Mouse (Mus musculus) hindlimb bud, embryonic 11.5 days (tissue): ENCODE results near the gene Zdhhc23.

Source experiments
- DNase-seq: peaks from one replicate; pipeline ENCODE4 v3.0.0-alpha.2; 2012; ENCODE audit warnings: low read depth, low spot score; ENCODE audit errors: extremely low spot score

Zdhhc23 gene

DNA sequence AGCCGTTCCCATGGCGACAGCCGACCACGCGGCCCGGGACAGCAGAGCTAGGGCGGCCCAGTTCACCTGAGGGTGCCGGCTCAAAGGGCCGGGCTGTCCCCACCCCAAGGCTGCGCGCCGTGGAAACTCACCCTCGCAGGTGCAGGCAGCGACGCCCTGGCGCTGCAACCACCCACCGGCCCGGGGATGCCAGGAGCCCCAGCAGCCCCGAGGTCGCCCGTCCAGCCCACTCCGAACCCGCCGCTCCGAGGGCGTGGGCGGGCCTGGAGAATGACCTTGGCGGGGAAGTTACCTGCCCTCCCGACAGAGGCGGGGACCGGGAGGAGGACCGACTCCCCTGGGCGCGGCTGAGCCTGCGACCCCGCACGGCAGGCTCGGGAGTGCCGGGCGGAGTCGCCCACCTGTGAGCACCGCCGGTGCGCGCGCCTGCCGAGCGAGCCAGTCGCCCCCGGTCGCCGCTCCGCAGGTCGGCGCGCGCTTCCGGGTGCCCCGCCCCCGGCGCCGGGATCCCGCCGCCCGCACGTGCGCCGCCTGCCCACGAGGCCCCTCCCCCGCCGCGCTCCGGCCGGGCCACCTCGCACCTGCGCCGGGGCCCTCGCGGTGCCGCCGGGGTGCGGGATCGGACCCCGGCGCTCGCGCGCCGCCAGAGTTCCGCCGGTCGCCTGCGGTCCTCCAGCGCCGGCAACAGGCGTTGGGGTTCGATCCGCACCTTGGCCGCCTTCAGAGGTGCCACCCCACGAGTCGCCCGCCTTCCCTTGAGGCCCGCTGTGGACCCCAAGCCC lies at the start of gene Zdhhc23:
Gene Zdhhc23, minus strand, starts transcription at position 464 of the 782 bp plus-strand sequence.
- DNase-seq = no peak

DNA sequence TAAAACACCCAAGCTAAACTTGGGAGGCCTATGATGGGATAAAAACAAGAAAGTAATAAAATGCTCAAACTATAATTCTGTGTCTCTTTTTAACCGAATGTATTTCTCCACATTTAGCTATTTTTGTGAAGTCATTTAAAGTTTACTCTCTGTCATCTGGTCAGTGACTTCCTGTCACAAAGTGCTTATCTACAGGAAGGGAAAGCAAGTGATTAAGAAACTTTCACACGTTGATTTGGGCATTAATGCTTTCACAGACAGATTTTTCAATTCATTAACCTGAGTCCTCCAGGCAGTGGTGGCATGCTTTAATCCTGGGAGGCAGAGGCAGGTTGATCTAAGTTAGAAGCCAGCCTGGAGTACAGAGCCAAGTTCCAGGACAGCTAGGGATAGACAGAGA lies 49.7 kb upstream of the Zdhhc23 start:
- DNase-seq = no peak

DNA sequence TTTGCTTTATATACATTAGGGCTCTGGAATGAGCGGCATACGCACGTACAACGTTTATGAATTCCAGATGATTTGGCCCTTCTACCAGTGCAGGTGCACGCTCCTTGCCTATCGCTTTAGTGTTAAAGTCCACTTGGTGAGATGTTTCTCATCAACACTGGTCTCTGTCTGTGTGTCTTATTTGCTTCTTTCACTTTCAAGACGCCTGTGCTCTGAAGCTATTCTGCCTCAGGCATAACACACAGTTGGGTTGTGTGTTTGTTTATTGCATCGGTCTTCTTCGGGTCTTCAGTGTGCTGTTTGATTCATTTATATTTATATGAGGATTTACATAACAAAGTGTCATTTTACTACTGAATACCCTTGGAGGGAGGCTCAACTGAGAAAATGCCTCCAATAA lies 47.2 kb upstream of the Zdhhc23 start:
- no peak for DNase-seq

DNA sequence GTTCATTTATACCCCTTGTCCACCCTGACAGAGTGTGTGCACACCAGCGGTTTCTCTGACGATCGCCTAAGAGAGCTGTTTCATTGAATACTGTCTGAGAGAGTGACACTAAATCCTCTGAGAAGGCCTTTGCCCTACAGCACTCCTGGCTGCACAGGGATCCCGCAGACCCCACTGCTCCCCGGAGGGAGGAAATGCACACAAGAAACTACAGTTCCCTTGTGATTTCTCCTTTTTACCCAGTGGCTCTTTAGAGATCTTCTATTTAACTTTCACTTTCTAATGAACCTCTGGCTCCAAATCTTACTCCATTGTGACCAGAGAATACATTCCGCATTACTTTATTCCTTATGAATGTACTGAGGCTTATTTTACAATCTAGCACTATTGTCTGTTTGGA lies 46.6 kb upstream of the Zdhhc23 start:
- no peak for DNase-seq

DNA sequence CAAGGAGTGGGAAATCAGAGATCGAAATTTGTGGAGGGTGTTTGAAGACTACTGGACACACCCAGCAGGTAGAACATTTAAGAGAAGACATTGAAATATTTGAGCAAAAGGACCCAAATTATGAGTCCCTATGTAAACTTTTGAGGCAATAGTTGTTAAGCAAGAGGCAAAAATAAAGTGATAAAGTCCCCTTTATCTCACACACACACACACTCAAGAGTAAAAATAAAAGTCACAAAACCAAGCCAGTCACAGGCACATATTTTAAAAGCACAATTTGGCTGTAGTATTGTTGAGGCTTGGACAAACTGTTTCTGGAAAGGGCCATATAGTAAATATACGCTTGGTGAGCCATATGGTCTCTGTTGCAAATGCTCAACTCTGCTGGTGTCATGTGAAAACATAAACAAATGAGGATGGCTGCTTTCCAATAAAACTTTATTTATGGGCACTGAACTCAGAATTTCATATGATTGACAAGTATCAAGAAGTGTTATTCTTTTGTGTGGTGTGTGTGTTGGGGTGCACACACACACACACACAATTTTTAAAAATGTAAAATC lies 39.5 kb upstream of the Zdhhc23 start:
- no peak for DNase-seq

DNA sequence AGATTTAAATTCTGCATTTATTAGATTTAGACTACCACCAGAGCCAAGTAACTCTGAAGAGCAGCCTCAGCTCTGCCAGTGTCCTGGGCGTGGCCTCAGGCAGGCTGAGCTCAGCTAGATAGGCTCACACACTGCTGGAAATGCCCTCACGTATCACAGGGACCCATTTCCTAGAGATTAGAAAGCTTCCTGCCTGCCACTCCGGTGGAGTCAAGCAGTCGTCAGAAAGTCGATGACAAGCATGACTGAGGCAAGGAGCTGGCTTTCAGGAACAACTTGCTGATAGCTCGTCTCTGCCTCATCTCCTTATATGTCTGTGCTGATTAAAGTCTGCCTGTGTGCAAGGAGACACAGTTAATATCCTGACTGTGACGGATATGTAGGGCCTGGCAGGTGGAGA lies 38.8 kb upstream of the Zdhhc23 start:
- DNase-seq = no peak

DNA sequence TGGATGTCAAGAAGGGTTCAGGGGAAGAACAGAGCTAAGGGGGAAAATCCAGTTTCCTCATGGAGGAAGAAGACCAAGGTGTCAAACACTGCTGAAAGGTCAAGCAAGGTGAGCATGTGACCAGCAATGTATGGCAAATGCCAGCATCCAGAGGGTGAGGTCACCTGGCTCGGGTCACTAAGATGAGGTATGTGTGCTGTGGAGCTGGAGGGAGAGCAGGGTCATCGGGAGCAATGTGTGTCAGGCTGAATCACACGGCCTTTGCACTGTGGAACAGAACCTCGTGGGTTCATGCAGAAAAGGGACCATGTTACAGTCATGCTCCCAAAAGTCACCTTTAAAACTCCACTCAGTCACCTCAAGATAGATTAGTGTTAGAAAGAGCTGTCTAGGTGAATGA lies 38.1 kb upstream of the Zdhhc23 start:
- no peak for DNase-seq

DNA sequence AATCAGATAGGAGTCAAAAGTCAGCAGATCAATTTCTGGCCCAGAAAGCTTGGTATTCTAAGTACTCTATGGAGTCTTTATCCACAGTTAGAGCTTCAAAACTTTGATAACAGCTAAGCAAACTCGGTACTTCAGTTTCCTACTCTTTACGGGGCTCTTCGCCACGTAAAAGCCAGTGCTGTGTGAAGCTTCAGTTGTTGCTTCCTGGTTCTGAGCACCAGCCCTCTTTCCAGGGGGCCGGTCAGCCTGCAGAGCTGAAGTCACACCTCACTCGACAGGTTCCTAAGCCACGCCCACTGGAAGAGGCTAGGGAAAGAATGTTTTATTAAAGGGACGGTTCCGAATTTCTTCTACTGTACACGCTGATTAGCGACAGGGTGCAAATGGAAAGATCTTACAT lies 36.6 kb upstream of the Zdhhc23 start:
- no peak for DNase-seq

DNA sequence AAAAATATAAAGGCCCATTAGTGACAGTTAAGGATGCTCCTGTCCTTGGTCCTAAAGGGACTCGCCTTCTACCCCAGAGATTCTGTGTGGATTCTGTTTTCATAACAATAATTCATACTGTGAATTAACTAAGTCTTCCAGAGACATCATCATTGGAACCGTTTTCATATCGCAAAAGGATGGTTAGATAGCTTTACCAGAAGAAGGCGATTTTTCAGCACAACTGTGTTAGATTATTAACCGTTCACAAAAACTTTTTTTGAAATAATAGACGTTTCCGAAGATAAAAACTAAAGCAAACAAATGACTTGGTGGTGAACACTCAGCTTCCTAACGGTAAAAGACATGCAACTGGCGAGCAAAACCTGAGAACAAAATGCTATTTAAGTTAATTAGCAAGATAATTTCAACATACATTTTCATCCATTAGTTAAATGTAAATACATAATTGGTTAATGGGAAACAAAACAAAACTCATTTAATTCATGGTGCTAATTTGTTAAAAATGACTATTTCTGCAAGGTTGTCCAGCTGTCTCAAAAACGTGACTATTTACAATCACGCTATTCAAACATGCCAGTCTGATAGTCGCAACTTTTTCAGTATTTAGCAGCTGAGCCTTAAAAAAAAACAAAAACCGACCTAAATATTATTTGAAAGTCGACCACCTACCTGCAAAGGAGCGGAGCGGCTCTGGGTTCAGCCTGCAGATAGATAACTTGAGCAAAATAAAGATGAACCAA lies 36.0 kb upstream of the Zdhhc23 start:
- DNase-seq = no peak

DNA sequence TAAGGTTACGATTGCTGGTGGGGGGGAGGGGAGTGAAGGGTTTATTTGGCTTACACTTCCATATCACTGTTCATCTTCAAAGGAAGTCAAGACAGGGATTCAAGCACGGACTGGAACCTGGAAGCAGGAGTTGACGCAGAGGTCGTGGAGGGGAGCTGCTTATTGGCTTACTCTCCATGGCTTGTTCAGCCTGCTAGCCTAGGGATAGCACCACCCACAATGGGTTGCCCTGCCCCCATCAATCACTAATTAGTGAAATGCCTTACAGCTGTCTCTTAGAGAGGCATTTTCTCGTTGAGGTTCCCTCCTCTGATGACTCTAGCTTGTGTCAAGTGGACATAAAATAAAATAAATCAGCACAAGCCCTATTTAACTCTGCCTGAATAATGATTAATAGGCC lies 31.4 kb upstream of the Zdhhc23 start:
- DNase-seq = no peak

DNA sequence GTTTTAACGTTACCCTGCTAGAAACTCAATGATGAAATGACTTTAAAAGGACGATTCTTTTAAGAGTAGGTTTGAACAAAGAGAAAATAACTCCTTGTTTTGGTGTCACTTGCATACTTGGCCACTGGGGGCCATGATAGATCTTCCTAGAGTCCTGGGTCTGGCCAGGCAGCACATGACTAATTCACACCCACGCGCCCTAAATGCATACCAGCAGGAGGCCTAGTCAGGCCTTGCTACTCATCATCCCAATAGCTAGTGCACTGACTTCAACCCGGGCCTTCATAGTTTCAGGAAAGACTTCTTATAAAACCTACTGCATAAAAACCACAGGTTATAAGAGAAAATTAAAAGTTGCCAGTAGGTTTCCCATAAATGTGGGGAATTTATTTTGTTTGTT lies 22.5 kb upstream of the Zdhhc23 start:
- DNase-seq = no peak

DNA sequence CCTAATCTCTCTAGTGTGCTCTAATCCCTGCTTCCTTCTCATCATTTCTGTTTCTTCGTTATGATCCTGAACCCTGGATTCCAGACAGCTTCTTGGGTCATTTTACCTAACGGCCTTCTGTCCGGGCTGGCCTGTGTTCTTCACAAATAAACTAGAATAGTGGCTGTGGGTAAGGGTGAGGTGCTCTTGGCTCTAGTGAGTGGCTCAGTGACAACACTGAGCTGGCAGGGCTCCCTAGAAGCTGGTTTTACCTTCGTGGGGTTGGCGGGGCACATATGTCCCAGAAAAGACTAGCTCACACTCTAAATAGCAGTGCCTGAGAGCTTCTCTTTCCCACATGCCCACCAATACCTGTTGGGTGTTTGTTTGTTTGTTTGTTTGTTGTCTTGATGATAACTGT lies 19.9 kb upstream of the Zdhhc23 start:
- DNase-seq = no peak

DNA sequence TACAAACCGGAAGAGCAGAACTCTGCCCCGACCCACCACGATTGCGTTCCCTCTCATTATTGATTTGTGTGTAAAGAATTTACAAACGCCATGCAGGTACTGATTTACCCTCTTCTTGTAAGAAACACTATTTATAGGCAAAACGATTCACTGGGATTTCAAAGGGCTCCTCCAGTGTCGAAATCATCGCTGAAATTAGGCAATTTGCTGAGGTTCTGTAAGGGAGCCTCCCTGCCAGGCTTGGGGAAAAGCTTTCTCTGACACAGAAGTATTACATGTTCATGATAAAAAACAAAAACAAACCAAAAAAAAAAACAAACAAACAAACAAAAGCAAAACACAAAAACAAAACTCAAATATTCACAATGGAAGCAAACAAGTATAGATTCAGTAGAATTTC lies 19.5 kb upstream of the Zdhhc23 start:
- no peak for DNase-seq

DNA sequence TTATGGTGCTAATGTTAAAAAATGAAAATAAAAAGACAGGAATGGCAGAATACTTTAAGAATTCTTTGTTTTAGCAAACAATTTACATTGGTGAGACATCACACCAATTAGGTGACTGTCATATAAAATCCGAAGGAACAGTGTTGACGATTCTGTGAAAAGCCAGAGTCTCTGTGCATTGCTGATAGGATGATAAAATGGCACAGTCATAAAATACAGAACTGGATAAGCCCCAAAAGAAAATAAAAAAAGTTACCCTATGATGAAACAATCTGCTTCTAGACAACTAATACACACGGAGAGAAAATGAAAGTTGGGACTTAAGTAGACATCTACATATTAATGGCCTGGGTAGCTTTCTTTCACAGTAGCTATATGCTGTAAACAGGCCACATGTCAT lies 15.0 kb upstream of the Zdhhc23 start:
- no peak for DNase-seq

DNA sequence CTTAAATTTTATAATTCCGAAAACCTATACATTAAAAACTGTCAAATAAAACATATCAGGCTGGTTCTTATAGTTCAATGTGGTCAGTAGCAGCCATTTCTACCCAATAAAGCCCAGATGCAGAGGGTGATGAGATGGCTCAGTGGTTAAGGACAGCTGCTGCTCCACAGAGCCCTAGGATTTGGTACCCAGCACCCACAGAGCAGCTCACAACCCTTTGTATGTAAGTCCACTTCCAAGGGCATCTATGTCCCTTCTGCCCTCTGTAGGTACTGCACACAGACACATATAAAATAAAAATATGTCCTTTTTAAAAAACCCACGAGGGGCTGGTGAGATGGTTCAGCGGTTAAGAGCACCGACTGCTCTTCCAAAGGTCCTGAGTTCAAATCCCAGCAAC lies 6.7 kb upstream of the Zdhhc23 start:
- no peak for DNase-seq

DNA sequence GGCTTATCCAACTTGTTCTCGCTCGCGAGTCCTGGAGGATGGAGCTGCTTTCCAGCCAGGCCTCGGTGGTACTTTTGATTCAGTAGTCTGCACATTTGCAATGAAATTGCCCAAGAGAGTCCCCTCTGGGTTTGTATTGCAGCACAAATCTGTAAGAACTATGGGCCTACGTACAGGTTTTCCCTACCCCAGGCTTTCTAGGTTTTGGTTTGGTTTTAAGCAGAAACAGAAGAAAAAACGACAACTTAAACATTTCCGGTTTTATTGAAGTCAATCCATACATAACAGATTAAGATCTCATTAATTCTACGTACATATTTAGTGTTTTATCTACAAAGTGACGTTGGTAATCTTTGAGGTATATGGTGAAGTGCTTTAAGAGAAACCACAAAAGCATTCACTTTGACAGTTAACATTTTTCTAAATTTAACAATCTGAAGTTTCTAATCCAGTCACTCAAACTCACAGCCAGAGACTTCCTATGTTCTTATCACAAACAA lies 569 bp upstream of the Zdhhc23 start:
- no peak for DNase-seq

DNA sequence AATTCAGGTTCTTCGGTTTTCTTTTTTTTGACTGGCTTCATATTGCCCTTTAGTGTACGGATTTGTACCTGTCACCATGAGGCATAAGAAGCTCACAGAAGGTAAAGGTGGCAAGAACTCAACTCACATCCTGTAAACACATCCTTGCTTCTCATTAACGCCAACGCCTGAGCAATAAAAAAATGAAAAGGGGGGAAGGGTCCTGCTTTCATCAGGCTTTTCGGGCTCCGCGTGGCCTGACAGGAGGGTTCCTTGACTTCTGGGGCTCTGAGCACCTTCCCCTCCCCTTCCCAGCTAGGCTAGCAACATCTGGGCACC lies 622 bp downstream of the Zdhhc23 start:
- DNase-seq = no peak

DNA sequence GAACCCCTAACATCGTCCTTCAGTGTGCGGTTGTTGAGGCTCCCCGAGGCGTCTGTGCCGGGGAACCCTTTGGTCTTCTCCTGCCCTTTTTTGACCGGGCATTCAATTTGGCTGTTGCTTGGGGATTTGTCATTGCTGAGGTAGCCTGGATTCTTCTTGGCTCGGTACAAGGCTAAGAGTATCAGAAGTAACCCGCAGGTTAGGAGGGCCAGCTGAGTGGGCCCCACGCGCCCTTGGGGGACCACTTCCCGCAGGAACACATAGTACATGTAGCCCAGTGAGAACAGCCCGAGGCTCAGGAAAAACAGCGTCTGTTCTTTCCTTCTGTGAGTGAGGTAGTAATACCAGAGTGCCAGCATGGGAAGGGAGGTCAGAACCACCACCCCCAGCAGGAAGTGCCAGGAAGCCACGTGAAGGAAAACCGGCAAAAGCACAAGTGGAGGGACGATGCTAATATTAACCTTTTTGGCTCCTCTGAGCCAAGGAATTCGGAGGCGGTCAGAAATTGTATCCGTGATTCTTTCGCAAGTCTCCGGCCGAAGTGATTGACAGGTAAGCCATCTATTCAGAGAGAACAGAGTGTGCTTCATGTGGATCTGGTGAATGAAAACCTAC lies 5.9 kb downstream of the Zdhhc23 start:
- no peak for DNase-seq

DNA sequence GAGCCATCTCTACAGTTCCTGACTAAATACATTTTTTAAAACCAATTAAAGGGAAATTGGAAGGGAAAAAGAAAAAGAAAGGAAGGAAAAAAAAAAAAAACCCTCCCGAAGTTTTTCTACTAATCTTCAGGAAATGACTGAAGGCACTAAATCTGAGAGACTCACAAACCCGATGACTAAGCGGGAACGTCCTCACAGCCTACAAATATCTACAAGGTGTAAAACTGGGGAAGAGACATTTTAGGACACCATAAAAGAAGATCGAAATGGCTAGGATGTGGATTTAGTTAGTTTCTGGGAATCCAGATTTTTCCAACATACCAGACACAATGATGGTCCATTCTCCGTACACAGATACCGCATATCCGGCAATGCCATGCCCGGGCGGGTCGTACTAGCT lies 6.4 kb downstream of the Zdhhc23 start:
- no peak for DNase-seq

DNA sequence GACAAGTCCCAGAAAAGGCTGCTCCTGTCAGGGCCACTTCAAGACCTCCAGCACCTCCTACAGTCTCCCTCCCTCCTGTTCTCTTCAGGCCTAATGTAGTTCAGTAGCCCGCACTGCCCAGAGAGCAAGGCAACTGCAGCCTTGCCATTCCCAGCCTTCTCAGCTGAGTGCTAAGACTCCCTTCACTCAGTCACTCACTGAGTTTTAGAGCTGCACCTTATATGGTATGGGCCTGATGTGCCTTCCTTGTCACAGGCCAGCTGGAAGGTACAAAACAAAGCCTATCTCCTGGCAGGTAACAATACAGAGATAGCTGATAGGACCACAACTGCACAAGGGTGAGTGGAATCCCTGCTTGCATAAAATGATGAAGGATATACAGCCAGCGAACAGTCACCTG lies 7.2 kb downstream of the Zdhhc23 start:
- DNase-seq = no peak

DNA sequence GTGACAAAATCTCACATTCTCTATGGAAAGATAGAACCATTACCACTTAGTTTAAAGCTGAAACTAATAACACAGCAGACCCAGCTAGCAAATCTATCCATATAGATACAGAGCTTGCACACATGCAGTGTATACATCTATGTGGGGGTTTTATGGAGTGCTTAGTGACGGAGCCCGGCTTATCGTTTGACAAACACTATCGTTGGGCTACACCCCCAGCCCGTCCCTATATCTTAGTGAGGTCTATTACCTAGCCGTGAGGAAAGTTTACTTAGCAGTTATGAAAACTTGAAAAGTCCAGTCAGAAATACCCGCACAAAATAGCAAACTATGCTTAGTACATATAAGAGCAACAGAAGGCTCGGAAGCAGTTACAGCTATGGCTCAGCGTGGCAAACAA lies 7.8 kb downstream of the Zdhhc23 start:
- DNase-seq = no peak

DNA sequence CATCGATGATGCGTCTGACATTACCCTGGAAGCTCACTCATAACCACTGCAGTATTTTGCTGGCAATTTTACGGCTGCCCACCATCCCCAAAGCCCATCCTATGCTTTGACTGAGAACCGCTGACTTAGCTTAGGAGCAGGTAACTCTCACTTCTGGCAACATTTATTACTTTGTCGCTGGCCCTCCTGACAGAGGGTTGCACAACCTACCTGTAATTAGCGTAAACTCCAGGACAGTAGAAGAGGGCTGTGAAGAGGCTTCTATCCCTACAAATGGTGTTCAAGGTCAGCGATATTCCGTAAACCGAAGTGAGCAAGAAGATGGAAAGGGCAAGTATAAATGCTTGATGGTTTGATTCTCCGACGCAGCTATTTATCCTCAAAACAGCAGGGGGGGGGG lies 8.4 kb downstream of the Zdhhc23 start:
- no peak for DNase-seq
